In the genomic region with DNA sequence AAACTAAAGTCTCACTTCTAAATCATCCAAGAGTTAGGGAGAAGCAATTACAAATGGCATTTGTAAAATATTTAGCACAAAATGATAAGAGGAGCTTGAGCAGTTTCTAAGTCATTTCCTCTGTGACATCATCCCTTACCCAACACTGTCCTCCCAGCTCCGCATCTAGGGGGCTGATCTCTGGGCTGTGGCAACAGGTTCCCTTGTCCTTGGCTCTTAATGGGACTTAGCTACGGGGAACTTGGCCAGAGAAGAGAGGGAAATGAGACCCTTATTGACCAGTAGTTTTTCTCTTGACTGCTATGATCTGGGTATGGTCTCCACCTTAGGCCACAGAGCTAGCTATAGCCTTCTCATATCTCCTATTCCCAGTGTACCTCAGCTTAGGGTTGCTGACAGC, we compare ENCODE assay signal across 20 mouse cellular contexts. TPM values are rescaled to one million over a fixed set of nuclear protein-coding genes. Genes with fewer than 3 reads are reported as not detected.
"Had no signal": no experiment of that assay in that cellular context is flagged by ENCODE, and none has a peak within 500 bp of the region (broad histone marks: within the 10 kb centered on the region; RNA-seq: fewer than 3 reads in every experiment).

No protein-coding gene starts in this region.

- H3K27me3 ChIP-seq: neural tube, embryonic 15.5 days had no signal

- ATAC-seq: liver, postnatal 0 days; midbrain, embryonic 13.5 days had no signal

- H3K36me3 ChIP-seq: limb, embryonic 12.5 days; midbrain, embryonic 13.5 days; neural tube, embryonic 15.5 days had no signal

- H3K27ac ChIP-seq: kidney, postnatal 0 days; limb, embryonic 12.5 days; midbrain, embryonic 13.5 days; neural tube, embryonic 15.5 days had no signal

- H3K4me2 ChIP-seq: limb, embryonic 12.5 days; midbrain, embryonic 13.5 days; neural tube, embryonic 15.5 days had no signal

- DNase-seq: kidney, adult 11 months; kidney, adult 9 months; kidney, postnatal 36 days; layer of hippocampus, adult 9-11 months; liver, postnatal 0 days; lung, postnatal 36 days; right cerebral cortex, postnatal 4 days; spleen, adult 18-20 months; thymus, adult 18-20 months; thymus, postnatal 14 days had no signal

- H3K4me3 ChIP-seq: limb, embryonic 12.5 days; midbrain, embryonic 13.5 days; myocyte; neural tube, embryonic 15.5 days had no signal

- H3K9me3 ChIP-seq: limb, embryonic 12.5 days; midbrain, embryonic 13.5 days; neural tube, embryonic 15.5 days had no signal

- H3K9ac ChIP-seq: limb, embryonic 12.5 days; liver, postnatal 0 days; midbrain, embryonic 13.5 days; neural tube, embryonic 15.5 days had no signal

RNA-seq across cellular contexts. Expression of a gene that starts 44.5 kb away (rescaled TPM):
- total RNA-seq: layer of hippocampus, adult 18-20 months; liver, adult 2 months had no signal
- polyA plus RNA-seq: myocyte; neural tube, embryonic 11.5 days had no signal

RNA-seq across cellular contexts. Expression of a gene that starts 58.9 kb away (rescaled TPM):
- total RNA-seq: liver, adult 2 months had no signal
- polyA plus RNA-seq: limb, embryonic 12.5 days; liver, adult 2 months; liver, postnatal 0 days; lung, embryonic 16.5 days; myocyte; neural tube, embryonic 11.5 days; stomach, embryonic 14.5 days had no signal
